Mouse (Mus musculus) adrenal gland, adult 2 months (tissue): ENCODE results near the gene 1700074P13Rik. TPM values are rescaled to one million over a fixed set of nuclear protein-coding genes. Genes with fewer than 3 reads are reported as not detected.
A peak's percentile ranks its signal among the peaks of the same experiment; 100 is the strongest.
"Not testable (repeated sequence)": the region's sequence is repeated elsewhere in the genome, so short reads cannot be mapped to it uniquely, and the experiment has no call there.

ENCODE experiments used
- DNase-seq: peaks from one replicate; pipeline ENCODE4 v3.0.0; 2021
- long read RNA-seq: library from polyadenylated mRNA; stranded (forward); transcript quantifications from one replicate; pipeline ENCODE4 v2.0.0, GENCODE M21; 2021
- polyA plus RNA-seq: library from polyadenylated mRNA; depleted of rRNA; stranded (reverse); fragments of >200 nt; gene quantifications from 2 replicates; pipeline ENCODE4 v1.2.3, GENCODE M21; 2012; rRNA removed
- total RNA-seq, 2 experiments: library from RNA; stranded (reverse); gene quantifications; 2 replicates each; pipeline ENCODE4 v1.2.3; 2021

1700074P13Rik gene
- total RNA-seq (not detected), polyA plus RNA-seq (not detected in 2 replicates)
- long read RNA-seq, result 0 reads

- DNase-seq, result no peak
Observed at GRCm38 (mm10) chr6:40940457-40940856, at the start of gene 1700074P13Rik. Gene 1700074P13Rik (minus strand): TSS chr6:40940557.

- not testable (repeated sequence) for DNase-seq
Observed at GRCm38 (mm10) chr6:40964454-40964853, 24.1 kb upstream of the 1700074P13Rik start, which contains the start of gene 1810009J06Rik. Gene 1810009J06Rik (plus strand): TSS chr6:40964754.

GRCm38 (mm10) chr6:40953716-40954115, 13.4 kb upstream of the 1700074P13Rik start:
- DNase-seq, result no peak

GRCm38 (mm10) chr6:40951770-40952169, 11.4 kb upstream of the 1700074P13Rik start, which contains the start of gene Gm4744:
Gene Gm4744 (minus strand): TSS chr6:40951870.
- DNase-seq, result no peak

- DNase-seq, result no peak
Observed at GRCm38 (mm10) chr6:40919954-40920353, 20.4 kb downstream of the 1700074P13Rik start.

GRCm38 (mm10) chr6:40900287-40900686, 40.1 kb downstream of the 1700074P13Rik start, which contains the start of gene Prss58:
Gene Prss58 (minus strand): TSS chr6:40900387.
- no peak for DNase-seq

- DNase-seq, result no peak
Observed at GRCm38 (mm10) chr6:40894716-40895115, 45.6 kb downstream of the 1700074P13Rik start.

- DNase-seq, result peak; percentile 27
Observed at GRCm38 (mm10) chr6:40893577-40893976, 46.8 kb downstream of the 1700074P13Rik start.

GRCm38 (mm10) chr6:40891754-40892153, 48.6 kb downstream of the 1700074P13Rik start:
- DNase-seq, result no peak

GRCm38 (mm10) chr6:40890973-40891372, 49.4 kb downstream of the 1700074P13Rik start:
- DNase-seq, result no peak

- no peak for DNase-seq
Observed at GRCm38 (mm10) chr6:40887394-40887793, 53.0 kb downstream of the 1700074P13Rik start, which contains the start of gene Moxd2. Gene Moxd2 (minus strand): TSS chr6:40887494.

Other genes with a start within 250 kb of the 1700074P13Rik start
- gene Moxd2, start 53.1 kb downstream of the 1700074P13Rik start, total RNA-seq, result not detected
- not detected in 2 replicates for gene Moxd2, start 53.1 kb downstream of the 1700074P13Rik start, polyA plus RNA-seq
- gene Prss58, start 40.2 kb downstream of the 1700074P13Rik start, total RNA-seq, result not detected
- not detected in 2 replicates for gene Prss58, start 40.2 kb downstream of the 1700074P13Rik start, polyA plus RNA-seq
- not detected for gene Gm4744, start 11.3 kb upstream of the 1700074P13Rik start, total RNA-seq
- not detected in 2 replicates for gene Gm4744, start 11.3 kb upstream of the 1700074P13Rik start, polyA plus RNA-seq
- gene 1810009J06Rik, start 24.2 kb upstream of the 1700074P13Rik start, total RNA-seq, result not detected
- not detected in 2 replicates for gene 1810009J06Rik, start 24.2 kb upstream of the 1700074P13Rik start, polyA plus RNA-seq
- not detected for gene Gm2663, start 58.9 kb upstream of the 1700074P13Rik start, total RNA-seq
- not detected in 2 replicates for gene Gm2663, start 58.9 kb upstream of the 1700074P13Rik start, polyA plus RNA-seq
- gene 2210010C04Rik, start 95.0 kb upstream of the 1700074P13Rik start, total RNA-seq, result not detected
- gene 2210010C04Rik, start 95.0 kb upstream of the 1700074P13Rik start, polyA plus RNA-seq, result 0.08 TPM in 1 of 2 replicates, not detected in the other